Mouse (Mus musculus) neural tube, embryonic 15.5 days (tissue): ENCODE results near the gene Sorbs2. TPM values are rescaled to one million over a fixed set of nuclear protein-coding genes. Genes with fewer than 3 reads are reported as not detected.

Source experiments
- ATAC-seq: fragments of 200-750 bp; cut with Nextera tagmentation; 2 replicates; pipeline ENCODE4 v1.8.0; 2017; ENCODE audit warnings: mild to moderate bottlenecking, moderate TSS enrichment, moderate library complexity; ENCODE audit not compliant: low FRiP score
- H3K27ac ChIP-seq: fragments of 300-500 bp; sonication (generic); replicated peaks from 2 replicates; pipeline ENCODE4 v1.5.1; 2015; ENCODE audit warnings: mild to moderate bottlenecking, inconsistent platforms
- H3K27me3 ChIP-seq: fragments of 300-500 bp; sonication (generic); replicated peaks from 2 replicates; pipeline ENCODE4 v1.6.1; 2015; ENCODE audit warnings: inconsistent platforms
- H3K36me3 ChIP-seq: fragments of 300-500 bp; sonication (generic); 2 replicates; pipeline ENCODE4 v1.6.1; 2015; ENCODE audit warnings: inconsistent platforms
- H3K4me1 ChIP-seq: fragments of 300-500 bp; sonication (generic); 2 replicates; pipeline ENCODE4 v1.6.1; 2015; ENCODE audit warnings: inconsistent platforms
- H3K4me2 ChIP-seq: fragments of 300-500 bp; sonication (generic); 2 replicates; pipeline ENCODE4 v1.6.1; 2015; ENCODE audit warnings: inconsistent platforms, mild to moderate bottlenecking, moderate library complexity
- H3K4me3 ChIP-seq: fragments of 300-500 bp; sonication (generic); replicated peaks from 2 replicates; pipeline ENCODE4 v1.5.1; 2015; ENCODE audit warnings: mild to moderate bottlenecking, inconsistent platforms
- H3K9ac ChIP-seq: fragments of 300-500 bp; sonication (generic); replicated peaks from 2 replicates; pipeline ENCODE4 v1.6.1; 2015; ENCODE audit warnings: mild to moderate bottlenecking, inconsistent platforms
- H3K9me3 ChIP-seq: fragments of 300-500 bp; sonication (generic); replicated peaks from 2 replicates; pipeline ENCODE4 v1.6.1; 2016; ENCODE audit warnings: inconsistent platforms
- WGBS: fragments of 180-500 bp; shearing (Covaris S2); methylation state at CpG from one replicate; pipeline ENCODE4 v1.1.7; 2015; ENCODE audit warnings: mixed read lengths; 5-methylcytosine and 5-hydroxymethylcytosine counted together
- polyA plus RNA-seq: library from polyadenylated mRNA; unstranded; fragments of >200 nt; fragmentation: Nextera tagmentation; extraction: Ambion mirVana; gene quantifications from 2 replicates; pipeline ENCODE4 v1.2.1, GENCODE M21; 2015

The Sorbs2 gene
- polyA plus RNA-seq, 1 experiment from 2014 or later: 48.8 TPM

GRCm38 (mm10) chr8:45700100-45700499 is 192.5 kb downstream of the Sorbs2 start:
- no peaks in the 10 kb centered on the region for H3K27me3 ChIP-seq
- H3K4me2 ChIP-seq: no peak overlapping the region
- H3K4me3 ChIP-seq: no peak overlapping the region
- ATAC-seq: no peak
- H3K4me1 ChIP-seq: peaks cover 5% of the 10 kb centered on the region
- H3K36me3 ChIP-seq: no peaks in the 10 kb centered on the region
- WGBS: 94% methylated on average over 5 of the region's 5 CpGs
- no peak overlapping the region for H3K9ac ChIP-seq
- H3K9me3 ChIP-seq: no peaks in the 10 kb centered on the region
- no peak overlapping the region for H3K27ac ChIP-seq

GRCm38 (mm10) chr8:45703700-45704101 is 196.1 kb downstream of the Sorbs2 start:
- H3K27ac ChIP-seq: no peak overlapping the region
- 68% methylated on average over 4 of the region's 4 CpGs for WGBS
- peaks cover 5% of the 10 kb centered on the region for H3K4me1 ChIP-seq
- no peaks in the 10 kb centered on the region for H3K27me3 ChIP-seq
- no peak overlapping the region for H3K4me2 ChIP-seq
- no peak overlapping the region for H3K9ac ChIP-seq
- no peak overlapping the region for H3K4me3 ChIP-seq
- H3K9me3 ChIP-seq: no peaks in the 10 kb centered on the region
- H3K36me3 ChIP-seq: no peaks in the 10 kb centered on the region
- no peak; the same call in 1 of the 2 replicates for ATAC-seq

- no peaks in the 10 kb centered on the region for H3K4me1 ChIP-seq
- no peak overlapping the region for H3K9ac ChIP-seq
- H3K4me3 ChIP-seq: no peak overlapping the region
- H3K27me3 ChIP-seq: no peaks in the 10 kb centered on the region
- no peak overlapping the region for H3K27ac ChIP-seq
- no peaks in the 10 kb centered on the region for H3K36me3 ChIP-seq
- WGBS: 85% methylated on average over 4 of the region's 4 CpGs
- no peak overlapping the region for H3K4me2 ChIP-seq
- no peak for ATAC-seq
- H3K9me3 ChIP-seq: no peaks in the 10 kb centered on the region
Measured at GRCm38 (mm10) chr8:45709098-45709497, 201.5 kb downstream of the Sorbs2 start.

- no peak overlapping the region for H3K9ac ChIP-seq
Measured at GRCm38 (mm10) chr8:45709734-45710133, 202.1 kb downstream of the Sorbs2 start.

GRCm38 (mm10) chr8:45712610-45713009 is 205.0 kb downstream of the Sorbs2 start:
- no peaks in the 10 kb centered on the region for H3K9me3 ChIP-seq
- no peaks in the 10 kb centered on the region for H3K36me3 ChIP-seq
- H3K9ac ChIP-seq: no peak overlapping the region
- 85% methylated on average over 6 of the region's 6 CpGs for WGBS
- H3K4me2 ChIP-seq: no peak overlapping the region
- ATAC-seq: no peak
- H3K27me3 ChIP-seq: no peaks in the 10 kb centered on the region
- H3K4me3 ChIP-seq: no peak overlapping the region
- H3K27ac ChIP-seq: no peak overlapping the region
- H3K4me1 ChIP-seq: peaks cover 12% of the 10 kb centered on the region; the same call in 1 of the 2 replicates

More at GRCm38 (mm10) chr8:45709734-45710133, 202.1 kb downstream of the Sorbs2 start:
- Histone ChIP-seq H3K27me3 (no peaks in the 10 kb centered on the region), H3K27ac (no peak overlapping the region), H3K4me1 (peaks cover under 1% of the 10 kb centered on the region; the same call in 1 of the 2 replicates), H3K4me3 (no peak overlapping the region), H3K9me3 (no peaks in the 10 kb centered on the region), H3K36me3 (no peaks in the 10 kb centered on the region), H3K4me2 (no peak overlapping the region)
- 63% methylated on average over 4 of the region's 4 CpGs for WGBS
- ATAC-seq: no peak

GRCm38 (mm10) chr8:45714806-45715205 is 207.2 kb downstream of the Sorbs2 start:
- peak; percentile 65; the same call in 1 of the 2 replicates for ATAC-seq
- Histone ChIP-seq H3K4me3 (no peak overlapping the region), H3K4me1 (peaks cover 12% of the 10 kb centered on the region; the same call in 1 of the 2 replicates), H3K4me2 (no peak overlapping the region), H3K9ac (no peak overlapping the region), H3K36me3 (no peaks in the 10 kb centered on the region), H3K9me3 (no peaks in the 10 kb centered on the region), H3K27ac (0 out of 2 replicates have a peak overlapping the region, but pooled peaks have one; percentile 9), H3K27me3 (no peaks in the 10 kb centered on the region)
- 9% methylated on average over 3 of the region's 3 CpGs for WGBS

- 56% methylated on average over 13 of the region's 13 CpGs for WGBS
- H3K9me3 ChIP-seq: no peaks in the 10 kb centered on the region
- H3K9ac ChIP-seq: no peak overlapping the region
- H3K36me3 ChIP-seq: no peaks in the 10 kb centered on the region
- H3K4me3 ChIP-seq: no peak overlapping the region
- peaks cover 12% of the 10 kb centered on the region; the same call in 1 of the 2 replicates for H3K4me1 ChIP-seq
- no peak for ATAC-seq
- no peaks in the 10 kb centered on the region for H3K27me3 ChIP-seq
- no peak overlapping the region for H3K4me2 ChIP-seq
- H3K27ac ChIP-seq: 0 out of 2 replicates have a peak overlapping the region, but pooled peaks have one; percentile 9
Measured at GRCm38 (mm10) chr8:45715330-45716027, 207.9 kb downstream of the Sorbs2 start.

- no peak overlapping the region for H3K9ac ChIP-seq
- no peak overlapping the region for H3K4me2 ChIP-seq
- no peak overlapping the region for H3K27ac ChIP-seq
- H3K27me3 ChIP-seq: no peaks in the 10 kb centered on the region
- no peak for ATAC-seq
- no peak overlapping the region for H3K4me3 ChIP-seq
- peaks cover 11% of the 10 kb centered on the region; the same call in 1 of the 2 replicates for H3K4me1 ChIP-seq
- no peaks in the 10 kb centered on the region for H3K36me3 ChIP-seq
- H3K9me3 ChIP-seq: no peaks in the 10 kb centered on the region
- WGBS: 65% methylated on average over 8 of the region's 8 CpGs
Measured at GRCm38 (mm10) chr8:45719776-45720175, 212.2 kb downstream of the Sorbs2 start.

- 59% methylated on average over 3 of the region's 3 CpGs for WGBS
- Histone ChIP-seq H3K9ac (no peak overlapping the region), H3K9me3 (no peaks in the 10 kb centered on the region), H3K27ac (no peak overlapping the region), H3K4me2 (no peak overlapping the region), H3K4me3 (no peak overlapping the region), H3K27me3 (no peaks in the 10 kb centered on the region), H3K36me3 (no peaks in the 10 kb centered on the region), H3K4me1 (no peaks in the 10 kb centered on the region)
- ATAC-seq: no peak
Measured at GRCm38 (mm10) chr8:45724204-45724603, 216.6 kb downstream of the Sorbs2 start.

- no peaks in the 10 kb centered on the region for H3K4me1 ChIP-seq
- H3K27ac ChIP-seq: no peak overlapping the region
- H3K9ac ChIP-seq: no peak overlapping the region
- H3K36me3 ChIP-seq: no peaks in the 10 kb centered on the region
- no peaks in the 10 kb centered on the region for H3K27me3 ChIP-seq
- no peak overlapping the region for H3K4me3 ChIP-seq
- H3K4me2 ChIP-seq: no peak overlapping the region
- H3K9me3 ChIP-seq: no peaks in the 10 kb centered on the region
- ATAC-seq: no peak
- WGBS: 78% methylated on average over 5 of the region's 5 CpGs
Measured at GRCm38 (mm10) chr8:45725321-45725720, 217.7 kb downstream of the Sorbs2 start.

- H3K9me3 ChIP-seq: no peaks in the 10 kb centered on the region
- no peak overlapping the region for H3K27ac ChIP-seq
- no peak overlapping the region for H3K4me2 ChIP-seq
- WGBS: 78% methylated on average over 7 of the region's 7 CpGs
- no peaks in the 10 kb centered on the region for H3K4me1 ChIP-seq
- ATAC-seq: no peak
- H3K9ac ChIP-seq: no peak overlapping the region
- H3K36me3 ChIP-seq: no peaks in the 10 kb centered on the region
- no peak overlapping the region for H3K4me3 ChIP-seq
- no peaks in the 10 kb centered on the region for H3K27me3 ChIP-seq
Measured at GRCm38 (mm10) chr8:45729850-45730382, 222.3 kb downstream of the Sorbs2 start.

GRCm38 (mm10) chr8:45730795-45731194 is 223.2 kb downstream of the Sorbs2 start:
- Histone ChIP-seq H3K27ac (no peak overlapping the region), H3K36me3 (no peaks in the 10 kb centered on the region), H3K9me3 (no peaks in the 10 kb centered on the region), H3K9ac (no peak overlapping the region), H3K4me2 (no peak overlapping the region), H3K27me3 (no peaks in the 10 kb centered on the region), H3K4me1 (no peaks in the 10 kb centered on the region), H3K4me3 (no peak overlapping the region)
- WGBS: 80% methylated on average over 5 of the region's 5 CpGs
- ATAC-seq: no peak
